Mouse (Mus musculus): ENCODE data around the gene Mrpl33. TPM values are rescaled to one million over a fixed set of nuclear protein-coding genes. Genes with fewer than 3 reads are reported as not detected.
A peak's percentile ranks its signal among the peaks of the same experiment; 100 is the strongest.

Mrpl33 gene
- polyA plus RNA-seq, 1 experiment from 2014 or later: 242 TPM

- H3K4me1 ChIP-seq: peaks cover 18% of the 10 kb centered on the region
- H3K9me3 ChIP-seq: no peaks in the 10 kb centered on the region
- H3K36me3 ChIP-seq (replicated peaks): no peaks in the 10 kb centered on the region
- 9% methylated on average over 18 of the region's 18 CpGs for WGBS
- H3K27me3 ChIP-seq (ENCODE audit: poor library complexity, severe bottlenecking): no peaks in the 10 kb centered on the region
- peak; percentile 15 for DNase-seq (ENCODE audit: extremely low spot score, low spot score)
- peak within 1 kb of the TSS; percentile 93 for H3K27ac ChIP-seq
- H3K4me3 ChIP-seq: peak within 1 kb of the TSS; percentile 84
Observed at GRCm38 (mm10) chr5:31696971-31697643, 100.4 kb downstream of the Mrpl33 start, which contains the start of gene Rbks. TSS of gene Rbks (minus strand) at chr5:31697627.

- peaks cover 18% of the 10 kb centered on the region for H3K4me1 ChIP-seq
- under 1% methylated on average over 71 of the region's 71 CpGs for WGBS
- DNase-seq (ENCODE audit: extremely low spot score, low spot score): peak; percentile 88
- H3K27me3 ChIP-seq (ENCODE audit: poor library complexity, severe bottlenecking): no peaks in the 10 kb centered on the region
- peak within 1 kb of the TSS; percentile 84 for H3K4me3 ChIP-seq
- peak within 1 kb of the TSS; percentile 93 for H3K27ac ChIP-seq
- H3K9me3 ChIP-seq: no peaks in the 10 kb centered on the region
- no peaks in the 10 kb centered on the region for H3K36me3 ChIP-seq (replicated peaks)
Observed at GRCm38 (mm10) chr5:31697644-31698296, 101.0 kb downstream of the Mrpl33 start, which contains the start of gene Babam2. TSS of gene Babam2 (plus strand) at chr5:31697684.

- Histone ChIP-seq H3K27ac (peak overlapping the region; percentile 93), H3K9me3 (no peaks in the 10 kb centered on the region), H3K4me3 (peak overlapping the region; percentile 84), H3K4me1 (peaks cover 18% of the 10 kb centered on the region), H3K36me3 (replicated peaks) (0 out of 2 replicates have a peak, but pooled peaks cover 5% of the 10 kb centered on the region), H3K27me3 (ENCODE audit: poor library complexity, severe bottlenecking) (no peaks in the 10 kb centered on the region)
- peak; percentile 74 for DNase-seq (ENCODE audit: extremely low spot score, low spot score)
- WGBS: 7% methylated on average over 16 of the region's 16 CpGs
Observed at GRCm38 (mm10) chr5:31698297-31698726, 101.6 kb downstream of the Mrpl33 start.

GRCm38 (mm10) chr5:31698931-31699330 is 102.2 kb downstream of the Mrpl33 start:
- 65% methylated on average over 4 of the region's 4 CpGs for WGBS
- Histone ChIP-seq H3K36me3 (replicated peaks) (peaks cover 9% of the 10 kb centered on the region), H3K4me3 (peak overlapping the region; percentile 84; the same call in 1 of the 2 replicates), H3K9me3 (no peaks in the 10 kb centered on the region), H3K27ac (no peak overlapping the region), H3K4me1 (peaks cover 18% of the 10 kb centered on the region), H3K27me3 (ENCODE audit: poor library complexity, severe bottlenecking) (no peaks in the 10 kb centered on the region)
- DNase-seq (ENCODE audit: extremely low spot score, low spot score): no peak

GRCm38 (mm10) chr5:31699397-31699796 is 102.7 kb downstream of the Mrpl33 start:
- no peaks in the 10 kb centered on the region for H3K27me3 ChIP-seq (ENCODE audit: poor library complexity, severe bottlenecking)
- no peak for DNase-seq (ENCODE audit: extremely low spot score, low spot score)
- no peak overlapping the region for H3K4me3 ChIP-seq
- no peaks in the 10 kb centered on the region for H3K9me3 ChIP-seq
- H3K27ac ChIP-seq: no peak overlapping the region
- H3K4me1 ChIP-seq: peaks cover 18% of the 10 kb centered on the region
- peaks cover 13% of the 10 kb centered on the region for H3K36me3 ChIP-seq (replicated peaks)

GRCm38 (mm10) chr5:31704971-31705370 is 108.2 kb downstream of the Mrpl33 start:
- Histone ChIP-seq H3K27me3 (ENCODE audit: poor library complexity, severe bottlenecking) (no peaks in the 10 kb centered on the region), H3K4me3 (no peak overlapping the region), H3K4me1 (no peaks in the 10 kb centered on the region), H3K9me3 (no peaks in the 10 kb centered on the region), H3K36me3 (replicated peaks) (peaks cover 28% of the 10 kb centered on the region), H3K27ac (no peak overlapping the region)
- WGBS: 90% methylated on average over 5 of the region's 5 CpGs
- no peak for DNase-seq (ENCODE audit: extremely low spot score, low spot score)

GRCm38 (mm10) chr5:31706826-31707225 is 110.1 kb downstream of the Mrpl33 start:
- WGBS: 88% methylated on average over 4 of the region's 4 CpGs
- H3K36me3 ChIP-seq (replicated peaks): peaks cover 31% of the 10 kb centered on the region
- H3K9me3 ChIP-seq: no peaks in the 10 kb centered on the region
- H3K4me3 ChIP-seq: no peak overlapping the region
- H3K27ac ChIP-seq: no peak overlapping the region
- no peak for DNase-seq (ENCODE audit: extremely low spot score, low spot score)
- no peaks in the 10 kb centered on the region for H3K4me1 ChIP-seq
- no peaks in the 10 kb centered on the region for H3K27me3 ChIP-seq (ENCODE audit: poor library complexity, severe bottlenecking)

GRCm38 (mm10) chr5:31709389-31709788 is 112.7 kb downstream of the Mrpl33 start:
- Histone ChIP-seq H3K4me1 (no peaks in the 10 kb centered on the region), H3K4me3 (no peak overlapping the region), H3K36me3 (replicated peaks) (peaks cover 19% of the 10 kb centered on the region), H3K27ac (no peak overlapping the region), H3K27me3 (ENCODE audit: poor library complexity, severe bottlenecking) (no peaks in the 10 kb centered on the region), H3K9me3 (no peaks in the 10 kb centered on the region)
- 65% methylated on average over 1 of the region's 1 CpGs for WGBS
- DNase-seq (ENCODE audit: extremely low spot score, low spot score): no peak

GRCm38 (mm10) chr5:31713280-31713711 is 116.6 kb downstream of the Mrpl33 start:
- H3K27ac ChIP-seq: no peak overlapping the region
- no peak overlapping the region for H3K4me3 ChIP-seq
- no peaks in the 10 kb centered on the region for H3K27me3 ChIP-seq (ENCODE audit: poor library complexity, severe bottlenecking)
- H3K36me3 ChIP-seq (replicated peaks): peaks cover 10% of the 10 kb centered on the region
- no peaks in the 10 kb centered on the region for H3K4me1 ChIP-seq
- 87% methylated on average over 2 of the region's 2 CpGs for WGBS
- H3K9me3 ChIP-seq: no peaks in the 10 kb centered on the region
- no peak for DNase-seq (ENCODE audit: extremely low spot score, low spot score)

- H3K27me3 ChIP-seq (ENCODE audit: poor library complexity, severe bottlenecking): no peaks in the 10 kb centered on the region
- no peaks in the 10 kb centered on the region for H3K9me3 ChIP-seq
- H3K27ac ChIP-seq: no peak overlapping the region
- H3K4me1 ChIP-seq: no peaks in the 10 kb centered on the region
- no peak overlapping the region for H3K4me3 ChIP-seq
- H3K36me3 ChIP-seq (replicated peaks): peaks cover 10% of the 10 kb centered on the region
- 77% methylated on average over 5 of the region's 5 CpGs for WGBS
- DNase-seq (ENCODE audit: extremely low spot score, low spot score): no peak
Observed at GRCm38 (mm10) chr5:31713841-31714264, 117.1 kb downstream of the Mrpl33 start.

Small RNA genes within 50 kb of the gene (microRNA-seq; reads per million reads assigned to microRNA genes)
- not detected for gene Mir3473e

Other genes starting within 250 kb of the Mrpl33 start
- gene Zfp512, start 144.5 kb upstream of the Mrpl33 start, polyA plus RNA-seq (2016; fragmentation: Nextera tagmentation; extraction: Ambion mirVana): 78.9 and 82.9 TPM in 2 replicates
- 0.09 TPM in 2 replicates for gene 4930548H24Rik, start 111.2 kb upstream of the Mrpl33 start, polyA plus RNA-seq (2016; fragmentation: Nextera tagmentation; extraction: Ambion mirVana)
- gene Gpn1, start 102.2 kb upstream of the Mrpl33 start, polyA plus RNA-seq (2016; fragmentation: Nextera tagmentation; extraction: Ambion mirVana): 108 and 111 TPM in 2 replicates
- gene Slc4a1ap, start 69.9 kb upstream of the Mrpl33 start, polyA plus RNA-seq (2016; fragmentation: Nextera tagmentation; extraction: Ambion mirVana): 29.0 and 29.2 TPM in 2 replicates
- gene Supt7l, start 69.1 kb upstream of the Mrpl33 start, polyA plus RNA-seq (2016; fragmentation: Nextera tagmentation; extraction: Ambion mirVana): 25.1 and 25.5 TPM in 2 replicates
- 5.2 and 5.7 TPM in 2 replicates for gene Rbks, start 100.7 kb downstream of the Mrpl33 start, polyA plus RNA-seq (2016; fragmentation: Nextera tagmentation; extraction: Ambion mirVana)
- 51.7 and 53.4 TPM in 2 replicates for gene Babam2, start 100.7 kb downstream of the Mrpl33 start, polyA plus RNA-seq (2016; fragmentation: Nextera tagmentation; extraction: Ambion mirVana)